Comparison of ENCODE assay signal across 16 mouse cellular contexts in genomic region chr4:151155587-151155986, GRCm38 (mm10).
"Had no signal": no experiment of that assay in that cellular context is flagged by ENCODE, and none has a peak within 500 bp of the region (broad histone marks: within the 10 kb centered on the region; RNA-seq: fewer than 3 reads in every experiment).

No protein-coding gene starts in this region.

- H3K27ac ChIP-seq: midbrain, embryonic 12.5 days; neural tube, embryonic 13.5 days; neural tube, embryonic 15.5 days had no signal

- DNase-seq: lung, adult 18-20 months; lung, embryonic 14.5 days; lung, postnatal 10 days; lung, postnatal 4 days; midbrain, embryonic 14.5 days; retina, postnatal 1 day; right cerebral cortex, adult 18-20 months; spleen, adult 18-20 months; thymus, adult 18-20 months; thymus, postnatal 25 days; thymus, postnatal 4 days had no signal

- H3K36me3 ChIP-seq: midbrain, embryonic 10.5 days; midbrain, embryonic 12.5 days; neural tube, embryonic 13.5 days; neural tube, embryonic 15.5 days had no signal

- H3K9me3 ChIP-seq: midbrain, embryonic 10.5 days; midbrain, embryonic 12.5 days; neural tube, embryonic 13.5 days; neural tube, embryonic 15.5 days had no signal

- H3K4me3 ChIP-seq: midbrain, embryonic 10.5 days; midbrain, embryonic 12.5 days; myocyte; neural tube, embryonic 13.5 days; neural tube, embryonic 15.5 days had no signal
